Mouse (Mus musculus) ovary, postnatal 14 days (tissue): ENCODE data around the gene Snd1.

Source experiments
- DNase-seq: peaks from one replicate; pipeline ENCODE4 v3.0.0; 2022; ENCODE audit warnings: low spot score

Snd1 gene

DNA sequence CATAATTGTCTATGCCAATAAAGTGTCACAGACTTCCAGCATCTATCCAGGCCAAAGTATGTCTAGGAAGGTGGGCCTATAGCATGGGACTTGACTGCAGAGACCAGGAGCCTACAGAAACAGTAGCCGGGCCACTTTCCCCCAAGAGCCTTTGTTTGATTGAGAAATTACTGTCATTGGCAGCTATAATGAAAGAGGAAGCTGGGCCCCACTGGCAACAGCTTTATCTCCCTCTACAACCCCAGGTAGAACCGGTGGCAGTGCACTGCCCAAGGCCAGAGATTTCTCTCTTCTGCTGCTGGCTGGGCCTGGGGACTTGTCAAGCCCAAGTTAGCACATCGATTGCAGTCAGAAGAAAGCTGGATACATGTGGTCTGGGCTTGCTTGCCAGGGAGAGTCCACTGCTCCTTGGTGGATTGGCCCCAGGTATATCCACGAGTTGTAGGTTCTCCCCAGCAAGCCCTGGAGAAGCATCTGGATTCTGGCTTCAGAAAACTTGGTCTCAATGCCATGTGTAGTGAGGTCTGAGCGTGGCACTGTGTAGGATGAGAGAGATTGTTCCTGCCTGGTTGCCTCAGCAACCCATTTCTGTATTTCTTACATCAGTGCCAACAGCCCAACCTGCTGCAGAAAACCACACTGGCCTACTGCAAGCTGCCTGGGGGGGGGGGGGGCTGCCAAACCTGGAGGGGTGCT lies 396.9 kb downstream of the Snd1 start:
- DNase-seq: no peak

DNA sequence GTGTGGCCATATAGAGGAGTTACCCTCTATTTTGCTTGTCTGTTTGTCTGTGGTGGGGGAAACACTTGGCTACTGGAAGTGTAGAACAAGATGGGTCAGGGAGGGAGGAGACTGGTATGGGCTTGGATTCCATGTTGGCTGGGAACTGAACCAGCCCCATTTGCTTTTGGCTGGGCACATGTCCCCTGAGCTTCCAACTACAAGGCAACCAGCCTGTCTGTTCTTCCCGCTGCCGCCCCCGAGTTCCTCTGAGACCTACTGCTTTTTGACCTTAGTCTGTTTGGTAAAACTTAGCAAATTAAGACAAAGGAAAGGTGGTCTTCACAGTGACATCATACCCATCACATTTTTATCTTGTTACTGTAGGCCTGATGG lies 397.5 kb downstream of the Snd1 start:
- no peak for DNase-seq

- DNase-seq: no peak
Observed at GRCm38 (mm10) chr6:28874053-28874452, 399.1 kb downstream of the Snd1 start.

DNA sequence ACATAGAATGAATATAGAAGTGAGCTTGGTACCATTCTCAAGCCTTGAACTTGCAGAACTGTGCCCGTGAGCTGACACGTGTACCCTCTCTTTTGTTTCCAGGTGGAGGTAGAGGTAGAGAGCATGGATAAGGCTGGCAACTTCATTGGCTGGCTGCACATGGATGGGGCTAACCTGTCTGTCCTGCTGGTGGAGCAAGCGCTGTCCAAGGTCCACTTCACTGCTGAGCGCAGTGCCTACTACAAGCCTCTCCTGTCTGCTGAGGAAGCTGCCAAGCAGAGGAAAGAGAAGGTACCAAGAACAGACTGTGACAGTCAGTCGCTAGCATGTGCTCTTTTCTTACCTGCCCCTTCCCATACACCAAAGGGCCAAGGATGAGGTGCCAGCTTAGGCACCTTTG lies 399.8 kb downstream of the Snd1 start:
- DNase-seq: no peak

GRCm38 (mm10) chr6:28875333-28875732 lies 400.4 kb downstream of the Snd1 start:
- DNase-seq: no peak

DNA sequence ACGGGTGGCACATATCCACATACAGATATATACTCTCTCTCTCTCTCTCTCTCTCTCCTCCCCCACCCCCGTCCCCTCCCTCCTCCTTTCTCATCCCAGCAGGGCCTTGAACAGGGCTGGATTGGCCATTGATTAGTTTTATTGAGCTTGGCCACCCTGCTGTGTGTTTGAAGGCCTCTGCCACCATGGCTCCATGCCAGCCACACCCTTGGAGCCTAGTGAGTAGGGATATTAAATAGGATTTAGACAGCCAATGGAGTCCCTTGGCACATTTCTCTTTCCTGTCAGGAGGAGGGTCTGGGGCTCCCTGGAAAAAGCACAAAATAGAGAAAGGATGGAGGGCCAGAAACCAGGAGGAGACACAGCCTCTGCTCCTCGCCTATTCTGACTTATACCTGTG lies 401.6 kb downstream of the Snd1 start:
- DNase-seq: no peak

- no peak for DNase-seq
Observed at GRCm38 (mm10) chr6:28877945-28878666, 403.2 kb downstream of the Snd1 start.

GRCm38 (mm10) chr6:28879315-28879714 lies 404.4 kb downstream of the Snd1 start:
- DNase-seq: no peak

DNA sequence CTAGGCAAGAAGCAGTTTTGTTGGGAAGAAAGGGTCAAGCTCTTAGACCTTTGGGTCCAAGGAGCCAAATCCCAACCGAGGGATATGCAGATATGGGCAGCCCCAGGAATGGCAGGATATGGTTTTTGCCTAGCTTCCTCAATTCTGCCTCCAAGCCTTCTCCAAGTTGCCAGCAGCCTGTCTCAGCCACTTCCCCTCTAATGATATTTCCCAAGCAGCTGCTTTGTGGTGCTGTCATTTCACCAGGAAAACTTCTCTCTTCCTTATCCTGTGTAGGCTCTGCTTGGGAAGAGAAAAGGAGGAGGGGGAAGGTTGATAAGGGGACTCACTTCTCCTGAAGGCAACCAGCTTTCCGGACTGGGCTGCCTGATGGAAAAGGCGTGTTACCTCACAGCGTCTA lies 406.0 kb downstream of the Snd1 start:
- DNase-seq: no peak

DNA sequence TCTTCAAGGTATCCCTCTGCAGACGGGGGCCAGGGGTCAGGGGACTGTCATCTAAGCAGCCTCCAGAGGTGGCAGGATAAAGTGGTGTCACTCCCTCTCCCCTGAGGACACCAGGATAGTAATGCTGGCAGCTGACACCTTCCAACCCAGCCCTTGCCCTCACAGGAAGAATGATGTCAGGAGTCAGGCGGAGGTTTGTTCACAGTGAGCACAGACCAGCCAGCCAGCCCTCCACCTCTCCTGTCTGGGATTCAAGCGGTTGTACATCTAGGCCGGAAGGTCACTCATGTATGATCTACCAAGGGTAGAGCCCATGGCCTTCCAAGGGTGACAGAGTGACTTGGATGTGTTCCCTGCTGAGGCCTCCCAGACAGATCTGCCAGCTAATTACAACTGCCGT lies 408.6 kb downstream of the Snd1 start:
- DNase-seq: no peak

- no peak for DNase-seq
Observed at GRCm38 (mm10) chr6:28886724-28887440, 411.9 kb downstream of the Snd1 start.

GRCm38 (mm10) chr6:28890426-28890825 lies 415.5 kb downstream of the Snd1 start:
- DNase-seq: no peak

GRCm38 (mm10) chr6:28891480-28891879 lies 416.5 kb downstream of the Snd1 start:
- no peak for DNase-seq

GRCm38 (mm10) chr6:28895004-28895515 lies 420.1 kb downstream of the Snd1 start:
- DNase-seq: no peak

DNA sequence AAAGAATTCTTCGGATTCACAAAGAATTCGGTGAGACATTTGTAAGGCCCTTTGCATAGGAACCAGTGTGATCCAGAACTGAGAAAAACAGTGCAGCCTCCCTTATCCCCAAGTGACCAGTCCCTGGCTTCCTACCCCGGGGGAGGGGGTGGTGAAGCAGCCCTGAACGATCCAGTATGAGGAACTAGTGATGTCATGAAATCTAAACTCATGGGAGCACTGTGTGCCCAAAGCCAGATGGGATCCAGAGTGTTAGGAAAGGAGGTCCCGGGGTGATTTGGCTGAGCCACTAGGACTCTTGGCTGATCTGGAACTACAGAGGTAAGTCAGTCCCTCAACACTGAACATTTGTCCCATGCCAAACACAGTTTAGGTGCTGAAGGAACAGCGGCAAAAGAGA lies 420.8 kb downstream of the Snd1 start:
- DNase-seq: no peak

DNA sequence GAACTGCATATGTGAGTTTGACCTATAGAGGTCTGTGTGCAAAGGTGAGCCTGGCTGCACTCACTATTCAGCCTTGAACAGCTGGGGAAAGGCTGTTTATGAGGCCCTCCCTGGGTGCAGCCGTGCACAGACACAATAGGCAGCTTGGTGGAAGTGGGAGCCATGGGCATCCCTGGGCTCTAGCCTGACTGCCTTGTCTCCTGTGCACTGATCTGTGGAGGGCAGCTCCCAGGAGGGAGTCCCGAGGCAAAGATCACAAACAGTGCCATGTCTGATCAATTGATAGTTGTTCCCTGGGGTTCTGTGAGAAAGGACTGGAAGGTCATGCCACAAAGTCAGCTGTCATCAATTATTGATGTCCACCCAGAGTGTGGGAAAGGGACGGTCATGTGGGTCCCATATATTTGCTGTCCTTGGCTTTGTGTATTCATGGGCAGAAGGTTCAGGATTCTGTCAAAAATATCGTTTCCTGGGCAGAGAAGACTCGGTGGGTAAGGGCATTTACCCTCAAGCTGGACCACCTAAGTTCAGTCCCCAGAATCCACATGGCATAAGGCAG lies 421.9 kb downstream of the Snd1 start:
- DNase-seq: no peak

DNA sequence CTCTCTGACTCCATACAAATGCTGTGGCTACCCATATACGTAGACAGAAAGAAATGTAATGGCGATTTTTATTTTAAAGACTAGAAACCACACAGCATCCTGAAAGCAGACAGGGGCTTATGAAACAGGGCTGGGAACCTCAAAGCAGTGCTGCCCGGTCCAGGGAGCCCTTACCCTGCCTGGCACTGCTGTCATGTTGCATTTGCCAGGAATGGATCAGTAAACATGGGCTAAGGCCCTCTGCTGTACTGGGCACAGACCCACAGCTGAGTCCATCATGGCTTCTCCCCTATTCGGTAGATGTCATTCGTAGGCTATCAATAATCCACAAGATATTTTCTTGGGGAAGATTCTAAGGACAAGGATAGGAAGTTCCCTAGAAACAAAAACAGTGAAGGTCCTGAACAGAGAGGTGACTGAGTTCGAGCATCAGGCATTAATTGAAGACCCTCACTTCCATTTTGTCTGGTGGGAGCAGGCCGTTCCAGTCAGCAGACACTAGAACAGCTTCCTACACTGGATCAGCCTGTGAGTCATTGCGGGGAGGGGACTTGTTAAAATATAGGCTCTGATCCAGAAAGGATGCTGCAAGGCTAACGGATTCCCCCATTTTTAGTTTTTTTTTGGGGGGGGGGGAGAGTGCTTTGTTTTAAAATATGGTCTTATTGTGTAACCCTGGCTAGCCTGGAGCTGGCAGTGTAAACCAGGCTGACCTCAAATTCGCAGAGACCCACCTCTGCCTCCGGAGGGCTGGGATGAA lies 422.6 kb downstream of the Snd1 start:
- no peak for DNase-seq

DNA sequence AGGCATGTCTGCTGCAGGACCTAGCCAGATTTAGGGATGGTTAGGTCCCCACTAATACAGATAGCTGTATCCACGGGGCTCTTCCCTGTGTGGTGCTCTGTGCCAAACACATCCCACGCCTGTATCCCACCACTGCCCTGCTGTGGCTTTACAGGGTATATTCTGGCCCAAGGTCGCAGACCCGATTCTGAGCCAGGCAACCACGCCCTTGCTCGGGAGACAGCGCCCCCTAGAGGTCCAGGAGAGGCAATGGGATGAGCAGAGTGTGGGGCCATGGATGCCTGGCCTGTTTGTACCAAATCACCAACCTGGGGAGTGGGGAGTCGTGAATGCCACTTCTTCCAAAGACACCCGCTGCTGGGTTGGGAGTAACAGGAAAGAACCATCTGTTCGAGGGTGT lies 423.9 kb downstream of the Snd1 start:
- peak; percentile 37 for DNase-seq

GRCm38 (mm10) chr6:28902573-28902972 lies 427.6 kb downstream of the Snd1 start:
- no peak for DNase-seq

DNA sequence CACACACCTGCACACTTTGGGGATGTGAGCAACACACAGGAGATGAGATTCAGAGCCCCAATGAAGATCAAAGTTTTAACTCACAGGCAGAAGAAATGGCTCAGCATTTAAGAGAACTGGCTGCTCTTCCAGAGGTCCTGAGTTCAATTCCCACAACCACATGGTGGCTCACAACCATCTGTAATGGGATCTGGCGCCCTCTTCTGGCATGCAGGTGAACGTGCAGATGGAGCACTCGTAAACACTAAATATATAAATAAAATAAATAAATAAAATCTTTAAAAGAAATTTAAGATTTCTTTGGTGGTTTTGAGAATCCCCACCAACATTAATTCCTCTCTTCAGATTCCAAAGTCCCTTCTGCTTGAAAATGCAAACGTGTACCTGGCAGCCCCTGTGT lies 429.5 kb downstream of the Snd1 start:
- DNase-seq: no peak

DNA sequence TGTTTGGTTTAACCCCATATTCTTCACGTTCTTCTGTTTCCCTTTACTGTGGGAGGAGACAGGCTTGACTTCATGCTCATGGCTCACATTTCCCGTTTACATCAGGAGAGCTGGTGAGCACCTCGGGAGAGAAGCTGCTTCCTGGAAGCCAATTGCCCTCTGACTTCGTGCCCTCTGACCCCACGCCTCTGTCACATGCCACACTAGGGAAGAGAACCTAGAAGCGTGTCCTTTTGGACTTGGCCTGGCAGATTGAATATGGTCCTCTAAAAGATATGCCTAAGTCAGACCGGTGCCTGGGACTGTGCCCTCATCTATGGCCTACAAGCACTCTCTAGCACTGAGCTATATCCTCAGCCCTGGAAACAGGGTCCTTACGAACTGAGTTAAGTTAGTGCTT lies 430.4 kb downstream of the Snd1 start:
- no peak for DNase-seq

DNA sequence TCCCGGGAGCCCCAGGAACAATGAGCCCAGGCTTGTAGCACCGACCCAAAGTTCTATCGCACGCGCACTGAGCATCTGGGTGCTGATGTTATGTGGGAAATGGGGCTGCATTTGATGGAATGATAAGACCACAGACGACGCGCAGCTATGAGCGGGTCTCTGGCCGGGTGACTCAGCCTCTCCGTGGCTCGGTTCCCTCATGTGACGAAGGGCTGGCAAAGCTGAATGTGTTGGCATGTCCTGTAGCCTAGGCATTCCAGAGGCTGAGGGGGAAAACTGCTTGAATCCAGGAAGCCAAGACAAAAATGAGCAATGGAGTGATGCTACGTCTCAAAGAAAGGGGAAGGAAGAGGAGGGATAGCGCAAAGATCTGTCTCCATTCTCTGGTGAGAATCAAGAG lies 434.9 kb downstream of the Snd1 start:
- no peak for DNase-seq
